Mouse (Mus musculus) limb, embryonic 14.5 days (tissue): ENCODE data around the gene Tm4sf4. TPM values are rescaled to one million over a fixed set of nuclear protein-coding genes. Genes with fewer than 3 reads are reported as not detected.
A peak's percentile ranks its signal among the peaks of the same experiment; 100 is the strongest.

Experiments
- ATAC-seq: fragments of 200-750 bp; cut with Nextera tagmentation; 2 replicates; pipeline ENCODE4 v1.8.0; 2017; ENCODE audit warnings: low read depth, moderate number of reproducible peaks, moderate TSS enrichment; ENCODE audit not compliant: low FRiP score
- DNase-seq: peaks from one replicate; pipeline ENCODE4 v3.0.0-alpha.2; 2015; ENCODE audit warnings: low spot score
- H3K27ac ChIP-seq: fragments of 300-500 bp; sonication (generic); replicated peaks from 2 replicates; pipeline ENCODE4 v1.5.1; 2014; ENCODE audit warnings: low read depth, mild to moderate bottlenecking, low read length, moderate library complexity, mixed read lengths
- H3K27me3 ChIP-seq: fragments of 300-500 bp; sonication (generic); 2 replicates; pipeline ENCODE4 v1.6.1; 2014; ENCODE audit warnings: low read length, mixed read lengths; ENCODE audit not compliant: control insufficient read depth, insufficient read depth
- H3K36me3 ChIP-seq: fragments of 300-500 bp; sonication (generic); 2 replicates; pipeline ENCODE4 v1.6.1; 2014; ENCODE audit warnings: mild to moderate bottlenecking, low read length, moderate library complexity, mixed read lengths; ENCODE audit not compliant: control insufficient read depth, insufficient read depth
- H3K4me1 ChIP-seq: fragments of 300-500 bp; sonication (generic); 2 replicates; pipeline ENCODE4 v1.6.1; 2014; ENCODE audit warnings: antibody characterized with exemption, low read length, mixed read lengths; ENCODE audit not compliant: control insufficient read depth, insufficient read depth
- H3K4me2 ChIP-seq: fragments of 300-500 bp; sonication (generic); replicated peaks from 2 replicates; pipeline ENCODE4 v1.6.1; 2014; ENCODE audit warnings: low read depth, mild to moderate bottlenecking, low read length, moderate library complexity; ENCODE audit not compliant: severe bottlenecking
- H3K4me3 ChIP-seq: fragments of 300-500 bp; sonication (generic); replicated peaks from 2 replicates; pipeline ENCODE4 v1.5.1; 2014; ENCODE audit warnings: low read length
- H3K9ac ChIP-seq: fragments of 300-500 bp; sonication (generic); 2 replicates; pipeline ENCODE4 v1.6.1; 2014; ENCODE audit warnings: mild to moderate bottlenecking, low read depth, low read length, moderate library complexity; ENCODE audit not compliant: severe bottlenecking
- H3K9me3 ChIP-seq: fragments of 300-500 bp; sonication (generic); 2 replicates; pipeline ENCODE4 v1.6.1; 2016; ENCODE audit warnings: low read length; ENCODE audit not compliant: control insufficient read depth
- POLR2A ChIP-seq: fragments of 200-500 bp; IDR thresholded peaks from 2 replicates; pipeline ENCODE4 v1.8.0; 2012; ENCODE audit warnings: inconsistent platforms, mild to moderate bottlenecking, moderate library complexity, borderline replicate concordance; ENCODE audit not compliant: insufficient read depth, insufficient read length; ENCODE audit errors: extremely low read depth
- WGBS: fragments of 180-500 bp; shearing (Covaris S2); extraction: QIAGEN DNeasy Blood & Tissue Kit; methylation state at CpG from one replicate; pipeline ENCODE4 v1.1.7; 2014; 5-methylcytosine and 5-hydroxymethylcytosine counted together
- polyA plus RNA-seq, 2 experiments: library from polyadenylated mRNA; depleted of rRNA in 1 of 2; stranded (reverse) in 1 of 2; unstranded in 1 of 2; fragments of >200 nt; fragmentation: Nextera tagmentation in 1 of 2; extraction: Ambion mirVana in 1 of 2; gene quantifications; 2 replicates each; pipeline versions ENCODE4 v1.2.1 to v1.2.3; 2012 to 2014

The Tm4sf4 gene
- polyA plus RNA-seq, 2 experiments: 0.12 to 0.13 TPM

DNA sequence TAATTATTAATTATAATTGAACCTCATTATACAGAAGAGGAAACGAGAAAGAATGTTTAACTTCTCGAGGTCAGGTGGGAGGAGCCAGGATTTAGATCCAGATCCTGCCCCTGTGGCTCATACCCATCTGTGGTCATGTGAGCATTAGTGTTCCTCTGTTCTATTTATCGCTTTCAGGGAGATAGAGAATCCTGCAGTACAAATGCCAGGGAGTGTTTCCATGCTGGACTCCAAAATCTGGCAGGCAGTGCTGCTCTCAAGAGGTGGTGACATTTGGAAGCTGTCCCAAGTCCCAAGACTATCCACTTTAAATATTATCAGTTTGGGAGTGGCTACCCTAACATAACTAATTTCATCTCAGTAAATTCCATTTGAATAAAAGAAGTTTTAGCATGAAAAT lies 6.6 kb downstream of the Tm4sf4 start:
- Histone ChIP-seq H3K36me3 (no peaks in the 10 kb centered on the region), H3K27me3 (no peaks in the 10 kb centered on the region), H3K9ac (no peak overlapping the region), H3K4me1 (no peaks in the 10 kb centered on the region), H3K4me3 (no peak overlapping the region), H3K9me3 (no peaks in the 10 kb centered on the region), H3K27ac (no peak overlapping the region), H3K4me2 (no peak overlapping the region)
- ATAC-seq: no peak
- no peak for TF ChIP-seq POLR2A
- WGBS: 60% methylated on average over 3 of the region's 3 CpGs
- no peak for DNase-seq

DNA sequence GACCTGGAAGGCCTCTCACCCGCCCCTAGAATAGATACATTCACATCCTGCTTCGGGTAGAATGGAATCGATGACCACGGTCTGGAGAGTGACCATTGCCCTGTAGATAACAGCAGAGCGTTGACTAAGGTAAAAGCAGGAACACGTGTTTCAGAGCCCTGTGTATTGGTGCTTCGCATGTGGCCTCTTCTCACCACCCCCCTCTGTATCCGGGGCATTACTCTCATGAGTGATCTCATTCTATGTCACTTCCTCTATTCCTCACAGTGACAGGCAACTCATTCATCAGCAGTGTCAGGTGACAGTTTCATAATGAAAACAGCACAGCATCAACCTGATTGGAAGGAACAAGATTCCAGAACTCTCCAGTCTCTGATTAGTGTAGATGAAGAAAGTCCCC lies 10.2 kb downstream of the Tm4sf4 start:
- H3K4me3 ChIP-seq: no peak overlapping the region
- no peak overlapping the region for H3K4me2 ChIP-seq
- DNase-seq (no peak), ATAC-seq (no peak)
- H3K4me1 ChIP-seq: no peaks in the 10 kb centered on the region
- no peak overlapping the region for H3K27ac ChIP-seq
- 83% methylated on average over 8 of the region's 8 CpGs for WGBS
- H3K9ac ChIP-seq: no peak overlapping the region
- TF ChIP-seq POLR2A: no peak
- H3K36me3 ChIP-seq: no peaks in the 10 kb centered on the region
- no peaks in the 10 kb centered on the region for H3K9me3 ChIP-seq
- no peaks in the 10 kb centered on the region for H3K27me3 ChIP-seq

DNA sequence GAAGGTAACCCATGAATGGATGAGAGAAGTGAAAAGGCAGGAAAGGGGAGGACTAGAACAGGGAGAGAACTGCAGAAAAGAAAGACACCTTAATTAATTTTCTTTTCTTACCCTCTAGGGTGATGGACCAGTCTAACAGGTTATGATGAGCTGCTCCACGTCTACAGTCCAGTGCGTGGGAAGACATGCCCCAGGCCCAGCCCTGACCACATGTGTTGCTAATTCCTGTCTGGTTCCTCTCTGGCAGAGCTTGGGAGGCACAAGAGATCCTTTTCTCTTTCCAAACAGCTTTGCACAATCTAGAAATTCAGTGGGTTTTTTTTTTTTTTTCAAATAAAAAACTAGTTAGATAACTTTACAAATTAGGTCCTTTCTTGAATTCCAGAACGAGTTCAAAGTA lies 15.8 kb downstream of the Tm4sf4 start:
- no peak for DNase-seq
- Histone ChIP-seq H3K9ac (no peak overlapping the region), H3K27ac (no peak overlapping the region), H3K27me3 (no peaks in the 10 kb centered on the region), H3K9me3 (no peaks in the 10 kb centered on the region), H3K36me3 (no peaks in the 10 kb centered on the region), H3K4me1 (peaks cover 6% of the 10 kb centered on the region; the same call in 1 of the 2 replicates), H3K4me2 (no peak overlapping the region), H3K4me3 (no peak overlapping the region)
- no peak for TF ChIP-seq POLR2A
- no peak for ATAC-seq
- 43% methylated on average over 3 of the region's 3 CpGs for WGBS

DNA sequence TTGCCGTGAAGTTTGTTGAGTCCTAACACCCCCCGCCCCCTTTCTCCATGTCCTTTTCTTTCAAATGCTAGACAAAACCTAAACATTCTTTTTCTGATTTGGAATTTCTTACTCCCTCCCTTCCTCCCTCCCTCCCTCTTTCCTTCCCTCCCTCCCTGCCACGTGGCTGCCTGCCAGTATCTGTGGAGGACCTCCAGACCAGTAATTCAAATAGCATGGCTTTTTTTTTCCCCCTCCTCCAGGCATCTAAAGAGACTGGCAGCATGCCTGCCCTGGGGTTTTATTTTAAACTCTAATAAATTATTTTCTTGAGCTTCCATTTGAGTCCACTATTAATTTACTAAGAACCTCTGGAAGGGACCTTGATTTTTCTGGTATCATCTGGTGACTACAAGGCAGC lies 20.6 kb downstream of the Tm4sf4 start:
- H3K27ac ChIP-seq: no peak overlapping the region

DNA sequence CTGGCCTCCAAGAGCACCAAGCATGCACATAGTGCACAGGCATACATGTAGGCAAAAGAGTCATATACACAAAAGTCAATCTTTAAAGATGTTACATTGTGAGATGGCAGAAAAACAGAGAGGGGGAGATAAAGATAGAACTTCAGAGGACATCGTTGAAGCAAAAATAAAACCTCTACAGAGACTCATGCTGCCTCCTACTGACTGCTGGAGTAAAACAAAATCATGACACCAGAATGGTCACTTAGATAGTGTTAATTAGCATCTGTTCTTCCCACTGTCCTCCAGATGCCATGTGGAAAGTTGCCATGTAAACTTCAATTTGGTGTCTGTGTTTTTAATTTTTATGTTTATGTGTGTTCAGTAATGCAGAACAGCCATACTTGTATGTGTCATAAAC lies 22.8 kb downstream of the Tm4sf4 start:
- H3K9ac ChIP-seq: no peak overlapping the region

More for the DNA sequence above, 20.6 kb downstream of the Tm4sf4 start:
- no peaks in the 10 kb centered on the region for H3K36me3 ChIP-seq
- H3K4me3 ChIP-seq: no peak overlapping the region
- DNase-seq (peak; percentile 83), ATAC-seq (no peak)
- WGBS: 37% methylated on average over 3 of the region's 3 CpGs
- no peak overlapping the region for H3K9ac ChIP-seq
- no peaks in the 10 kb centered on the region for H3K27me3 ChIP-seq
- H3K9me3 ChIP-seq: no peaks in the 10 kb centered on the region
- H3K4me2 ChIP-seq: no peak overlapping the region
- no peak for TF ChIP-seq POLR2A
- H3K4me1 ChIP-seq: peaks cover 8% of the 10 kb centered on the region; the same call in 1 of the 2 replicates

DNA sequence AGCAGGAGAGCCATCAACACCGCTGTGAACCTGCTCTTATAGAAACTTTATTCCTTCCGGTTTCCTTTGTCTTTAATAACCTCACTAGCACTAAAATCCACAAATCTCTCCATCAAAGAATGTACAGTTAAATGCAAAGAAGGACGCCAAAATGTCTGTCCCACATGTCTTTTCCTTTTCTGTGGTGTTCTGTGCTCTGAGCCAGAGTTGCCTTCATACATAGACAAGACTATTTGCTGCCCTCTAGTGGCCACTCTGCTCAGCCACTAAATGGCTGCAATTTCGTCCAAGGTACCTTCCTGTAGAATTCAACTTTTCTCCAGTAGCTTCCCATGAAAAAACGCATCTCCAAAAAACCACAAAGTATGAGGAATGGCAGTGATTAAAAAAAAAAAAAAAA lies 23.3 kb downstream of the Tm4sf4 start:
- Histone ChIP-seq H3K4me1 (peaks cover 8% of the 10 kb centered on the region; the same call in 1 of the 2 replicates), H3K36me3 (no peaks in the 10 kb centered on the region), H3K4me2 (no peak overlapping the region), H3K9ac (no peak overlapping the region), H3K4me3 (no peak overlapping the region), H3K27me3 (no peaks in the 10 kb centered on the region), H3K9me3 (no peaks in the 10 kb centered on the region), H3K27ac (no peak overlapping the region)
- peak; percentile 93 for DNase-seq
- peak; percentile 69 for ATAC-seq
- no peak for TF ChIP-seq POLR2A
- WGBS: 26% methylated on average over 5 of the region's 5 CpGs

More for the DNA sequence above, 22.8 kb downstream of the Tm4sf4 start:
- 42% methylated on average over 1 of the region's 1 CpGs for WGBS
- no peak overlapping the region for H3K27ac ChIP-seq
- no peaks in the 10 kb centered on the region for H3K27me3 ChIP-seq
- ATAC-seq (no peak), DNase-seq (no peak)
- H3K4me1 ChIP-seq: peaks cover 8% of the 10 kb centered on the region; the same call in 1 of the 2 replicates
- H3K4me2 ChIP-seq: no peak overlapping the region
- no peaks in the 10 kb centered on the region for H3K36me3 ChIP-seq
- no peak for TF ChIP-seq POLR2A
- H3K9me3 ChIP-seq: no peaks in the 10 kb centered on the region
- no peak overlapping the region for H3K4me3 ChIP-seq
